Mouse (Mus musculus): Measurements from ENCODE around the gene Krt7.

GRCm38 (mm10) chr15:101446572-101446971 is 35.7 kb downstream of the Krt7 start:
- TF ChIP-seq CTCF (IDR thresholded peaks at IDR 0.05; ENCODE audit: low read depth), result no peak
- no peak for TF ChIP-seq EP300 (IDR thresholded peaks at IDR 0.05; ENCODE audit: low read depth)
